Comparison of ENCODE assay signal across 26 mouse cellular contexts in genomic region chrX:99204077-99204476, GRCm38 (mm10).
DNase-seq lines count a peak whose midpoint lies in the region; ATAC-seq lines count a peak whose summit lies in the region.
"Had no signal": no experiment of that assay in that cellular context is flagged by ENCODE, and none has a peak within 500 bp of the region (broad histone marks: within the 10 kb centered on the region; RNA-seq: fewer than 3 reads in every experiment).

No protein-coding gene starts in this region.

- WGBS in heart, embryonic 14.5 days, result 45% methylated on average over 6 of the region's 6 CpGs

- H3K4me1 ChIP-seq in heart, embryonic 14.5 days (ENCODE audit: control insufficient read depth in 2 of 2, insufficient read depth in 2 of 2, low read length in 2 of 2), result peaks cover 26 to 28% of the 10 kb centered on the region in 2 experiments

- no peak overlapping the region for H3K4me2 ChIP-seq in heart, embryonic 14.5 days (ENCODE audit: low read length)
- H3K4me2 ChIP-seq: forebrain, embryonic 15.5 days; hindbrain, embryonic 15.5 days; limb, embryonic 15.5 days; liver, embryonic 13.5 days; midbrain, embryonic 13.5 days had no signal

- ATAC-seq in heart, embryonic 14.5 days (ENCODE audit: insufficient number of reproducible peaks, insufficient read depth, low FRiP score, low read depth), result no peak
- ATAC-seq: forebrain, embryonic 15.5 days; inflammation-experienced regulatory T-cells, adult 6 months; lung, postnatal 0 days; midbrain, embryonic 13.5 days; Patski had no signal

- no peak overlapping the region for H3K4me3 ChIP-seq in heart, embryonic 14.5 days (ENCODE audit: control insufficient read depth in 1 of 2, insufficient read depth in 1 of 2, low read depth in 1 of 2, low read length in 2 of 2)
- H3K4me3 ChIP-seq: forebrain, embryonic 15.5 days; hindbrain, embryonic 10.5 days; hindbrain, embryonic 15.5 days; limb, embryonic 10.5 days; limb, embryonic 15.5 days; liver, embryonic 13.5 days; megakaryocyte, embryonic 14.5 days; midbrain, embryonic 13.5 days had no signal

- H3K27ac ChIP-seq in heart, embryonic 14.5 days (replicated peaks in 1 of 2; ENCODE audit: control insufficient read depth in 1 of 2, insufficient read depth in 1 of 2, low read depth in 2 of 2, low read length in 2 of 2), result peak overlapping the region; percentile 24 to 66
- H3K27ac ChIP-seq: forebrain, embryonic 15.5 days; hindbrain, embryonic 15.5 days; limb, embryonic 10.5 days; limb, embryonic 15.5 days; liver, embryonic 13.5 days; midbrain, embryonic 13.5 days had no signal

- H3K27me3 ChIP-seq in heart, embryonic 14.5 days (ENCODE audit: control insufficient read depth, insufficient read depth, low read length), result no peaks in the 10 kb centered on the region
- H3K27me3 ChIP-seq: forebrain, embryonic 15.5 days had no signal

- H3K9ac ChIP-seq in heart, embryonic 14.5 days (ENCODE audit: low read length), result no peak overlapping the region
- H3K9ac ChIP-seq: forebrain, embryonic 15.5 days; hindbrain, embryonic 15.5 days; limb, embryonic 15.5 days; liver, embryonic 13.5 days; midbrain, embryonic 13.5 days had no signal

- no peaks in the 10 kb centered on the region for H3K9me3 ChIP-seq in heart, embryonic 14.5 days (ENCODE audit: control insufficient read depth, low read length)
- H3K9me3 ChIP-seq: forebrain, embryonic 15.5 days; hindbrain, embryonic 10.5 days; hindbrain, embryonic 15.5 days; limb, embryonic 10.5 days; limb, embryonic 15.5 days; liver, embryonic 13.5 days; megakaryocyte, embryonic 14.5 days; midbrain, embryonic 13.5 days had no signal

- H3K36me3 ChIP-seq in heart, embryonic 14.5 days (ENCODE audit: control insufficient read depth, insufficient read depth, low read length), result no peaks in the 10 kb centered on the region
- H3K36me3 ChIP-seq: forebrain, embryonic 15.5 days; hindbrain, embryonic 10.5 days; hindbrain, embryonic 15.5 days; limb, embryonic 10.5 days; limb, embryonic 15.5 days; liver, embryonic 13.5 days; midbrain, embryonic 13.5 days had no signal

- peak; percentile 21 for DNase-seq in adrenal gland, postnatal 25 days
- no peak for DNase-seq in adrenal gland, postnatal 10 days
- peak; percentile 10 to 13 for DNase-seq in cerebellum, postnatal 36 days
- DNase-seq in cerebellum, adult 18-20 months, result no peak
- DNase-seq in heart, postnatal 14 days, result no peak
- DNase-seq: cerebellum, adult 9-11 months; gastrocnemius, postnatal 25 days; kidney, adult 11 months; kidney, postnatal 14 days; layer of hippocampus, adult 9-11 months; liver, embryonic 13.5 days; lung, adult 18-20 months; lung, postnatal 4 days; thymus, adult 2 months; thymus, postnatal 36 days had no signal

- intact Hi-C loops in heart, postnatal 14 days (cut with DNase I), result loop anchor here (5.0 to 10.0 kb wide), 2 partner anchors 88 to 321 kb away; no protein-coding TSS in a partner anchor

Comparison
In these comparisons a context has a peak if more than half of its experiments do, and no peak if none do; other contexts are left out.
1. DNase-seq: peak in adrenal gland, postnatal 25 days (single experiment) and cerebellum, postnatal 36 days (2 of 2); none in adrenal gland, postnatal 10 days (single experiment), cerebellum, adult 18-20 months (0 of 2) and heart, postnatal 14 days (0 of 2).